Mouse (Mus musculus) hindbrain, postnatal 0 days (tissue): ENCODE measurements at regions not wholly inside any gene's neighbourhood (a gene's known extent, or its start where the extent isn't known, plus 50 kb on each side); places are given as distances from the start of the nearest gene placed in this dataset.

Experiments used
- ATAC-seq: fragments of 200-750 bp; cut with Nextera tagmentation; 2 replicates; pipeline ENCODE4 v1.8.0; 2017; ENCODE audit warnings: mild to moderate bottlenecking, moderate TSS enrichment, moderate library complexity
- DNase-seq: peaks from one replicate; pipeline ENCODE4 v3.0.0-alpha.2; 2015; ENCODE audit warnings: low spot score
- H3K27ac ChIP-seq: fragments of 300-500 bp; sonication (generic); 2 replicates; pipeline ENCODE4 v1.5.1; 2014; ENCODE audit warnings: mild to moderate bottlenecking
- H3K27me3 ChIP-seq: fragments of 300-500 bp; sonication (generic); 2 replicates; pipeline ENCODE4 v1.6.1; 2014; ENCODE audit warnings: low read length, mixed read lengths; ENCODE audit not compliant: insufficient read depth
- H3K36me3 ChIP-seq: fragments of 300-500 bp; sonication (generic); 2 replicates; pipeline ENCODE4 v1.6.1; 2014; ENCODE audit warnings: low read length, mixed read lengths; ENCODE audit not compliant: insufficient read depth
- H3K4me1 ChIP-seq: fragments of 300-500 bp; sonication (generic); 2 replicates; pipeline ENCODE4 v1.6.1; 2014; ENCODE audit warnings: antibody characterized with exemption, low read length, mixed read lengths; ENCODE audit not compliant: insufficient read depth
- H3K4me2 ChIP-seq: fragments of 300-500 bp; sonication (generic); 2 replicates; pipeline ENCODE4 v1.6.1; 2014; ENCODE audit warnings: low read depth, mild to moderate bottlenecking, low read length, moderate library complexity, mixed read lengths
- H3K4me3 ChIP-seq: fragments of 300-500 bp; sonication (generic); 2 replicates; pipeline ENCODE4 v1.5.1; 2014; ENCODE audit warnings: low read length
- H3K9ac ChIP-seq: fragments of 300-500 bp; sonication (generic); replicated peaks from 2 replicates; pipeline ENCODE4 v1.6.1; 2014; ENCODE audit warnings: mild to moderate bottlenecking, low read length, moderate library complexity, mixed read lengths
- H3K9me3 ChIP-seq: fragments of 300-500 bp; sonication (generic); 2 replicates; pipeline ENCODE4 v1.6.1; 2016; ENCODE audit warnings: low read length, mixed read lengths
- CTCF ChIP-seq: IDR thresholded peaks from 2 replicates; pipeline ENCODE4 v1.5.1; 2016; ENCODE audit warnings: antibody characterized with exemption, control low read depth, low read depth
- WGBS: fragments of 180-500 bp; shearing (Covaris S2); extraction: QIAGEN DNeasy Blood & Tissue Kit; methylation state at CpG from one replicate; pipeline ENCODE4 v1.1.7; 2014; 5-methylcytosine and 5-hydroxymethylcytosine counted together

DNA sequence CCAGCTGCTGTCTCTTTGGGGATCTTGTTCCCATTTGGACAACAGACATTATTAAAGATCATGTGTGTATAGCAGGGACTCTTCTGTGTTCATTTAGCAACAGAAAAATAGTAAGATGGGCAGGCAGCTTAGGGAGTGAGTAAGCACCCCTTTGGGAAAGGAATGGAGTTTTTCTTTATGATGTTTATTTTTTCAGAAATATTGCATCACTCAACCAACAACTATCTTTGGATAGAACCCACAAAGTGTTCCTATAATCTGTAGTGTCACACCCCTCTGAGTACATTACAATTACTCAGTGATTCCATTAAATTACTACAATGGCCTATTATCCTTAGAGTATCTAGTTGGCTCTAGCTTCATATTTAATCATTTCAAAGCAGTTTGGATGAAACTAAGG, 237.3 kb upstream of the Slc24a2 start:
- H3K27ac ChIP-seq: no peak overlapping the region
- TF ChIP-seq CTCF: no peak
- H3K36me3 ChIP-seq: no peaks in the 10 kb centered on the region
- H3K27me3 ChIP-seq: no peaks in the 10 kb centered on the region
- no peak overlapping the region for H3K4me3 ChIP-seq
- H3K4me2 ChIP-seq: no peak overlapping the region
- ATAC-seq (no peak), DNase-seq (no peak)
- H3K9ac ChIP-seq: no peak overlapping the region
- 0 out of 2 replicates have a peak, but pooled peaks cover 4% of the 10 kb centered on the region for H3K4me1 ChIP-seq
- no peaks in the 10 kb centered on the region for H3K9me3 ChIP-seq

DNA sequence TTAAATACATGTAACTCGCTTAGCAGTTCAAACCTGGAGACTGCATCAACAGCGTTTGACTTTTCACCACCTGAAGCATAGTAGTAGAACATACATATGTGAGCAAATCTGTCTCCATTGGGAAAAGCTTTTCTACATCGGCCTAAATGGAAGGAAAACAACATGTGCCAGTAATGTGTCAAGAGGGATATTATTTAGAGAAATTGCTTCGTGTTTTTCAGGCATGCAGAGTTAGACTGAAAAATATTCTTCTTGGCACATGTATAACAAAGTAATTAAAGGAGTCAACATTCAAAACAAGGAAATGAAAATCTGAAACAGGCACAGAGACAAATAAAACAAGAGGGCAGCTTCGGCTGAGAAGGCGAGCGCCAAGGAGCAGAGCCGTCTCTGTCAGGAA, 236.7 kb upstream of the Slc24a2 start:
- WGBS: 67% methylated on average over 8 of the region's 8 CpGs
- Histone ChIP-seq H3K9me3 (no peaks in the 10 kb centered on the region), H3K27me3 (no peaks in the 10 kb centered on the region), H3K4me1 (0 out of 2 replicates have a peak, but pooled peaks cover 4% of the 10 kb centered on the region), H3K36me3 (no peaks in the 10 kb centered on the region), H3K27ac (no peak overlapping the region), H3K9ac (no peak overlapping the region), H3K4me2 (no peak overlapping the region), H3K4me3 (no peak overlapping the region)
- DNase-seq (no peak), ATAC-seq (no peak)
- TF ChIP-seq CTCF: no peak

DNA sequence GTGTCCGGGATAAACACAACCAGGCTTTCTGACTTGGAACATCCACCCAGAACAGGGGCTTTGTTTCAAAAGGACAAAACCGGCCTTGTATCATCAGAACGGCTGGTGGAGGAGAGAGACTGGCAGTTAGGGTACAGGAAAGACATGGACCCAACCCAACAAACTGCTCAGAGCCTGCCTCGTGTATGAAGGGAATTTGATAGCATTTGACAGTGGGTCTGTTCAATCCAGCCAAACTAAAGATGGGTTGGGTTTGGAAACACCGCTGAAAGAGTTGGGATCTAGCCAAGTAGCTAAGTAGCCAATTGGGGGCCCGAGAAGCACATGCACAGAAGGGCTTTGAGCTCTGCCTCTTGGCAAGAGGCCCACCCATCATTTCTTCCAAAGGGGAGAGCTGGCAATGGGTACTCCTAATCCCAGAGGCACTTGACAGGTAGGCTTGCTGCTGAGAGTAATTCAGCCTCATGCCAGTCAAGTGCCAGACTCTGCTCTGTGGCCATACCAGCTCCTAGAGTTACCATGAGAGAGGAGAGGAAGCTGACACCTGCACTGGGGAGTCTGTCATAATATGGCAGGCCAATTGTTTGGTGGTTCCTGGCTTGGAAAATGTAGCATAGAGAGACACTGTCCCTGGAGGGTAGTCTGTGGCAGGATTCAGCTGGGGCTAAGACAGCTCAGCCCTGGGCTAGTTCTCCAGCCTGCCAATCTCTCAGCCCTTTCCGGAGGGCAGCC, 231.1 kb upstream of the Slc24a2 start:
- H3K9ac ChIP-seq: no peak overlapping the region
- H3K27me3 ChIP-seq: no peaks in the 10 kb centered on the region
- ATAC-seq (peak; percentile 96), DNase-seq (peak; percentile 94)
- peak overlapping the region; percentile 60 for H3K27ac ChIP-seq
- TF ChIP-seq CTCF: no peak
- H3K36me3 ChIP-seq: no peaks in the 10 kb centered on the region
- H3K9me3 ChIP-seq: no peaks in the 10 kb centered on the region
- H3K4me1 ChIP-seq: no peaks in the 10 kb centered on the region
- WGBS: 30% methylated on average over 7 of the region's 7 CpGs
- H3K4me3 ChIP-seq: no peak overlapping the region
- no peak overlapping the region for H3K4me2 ChIP-seq

DNA sequence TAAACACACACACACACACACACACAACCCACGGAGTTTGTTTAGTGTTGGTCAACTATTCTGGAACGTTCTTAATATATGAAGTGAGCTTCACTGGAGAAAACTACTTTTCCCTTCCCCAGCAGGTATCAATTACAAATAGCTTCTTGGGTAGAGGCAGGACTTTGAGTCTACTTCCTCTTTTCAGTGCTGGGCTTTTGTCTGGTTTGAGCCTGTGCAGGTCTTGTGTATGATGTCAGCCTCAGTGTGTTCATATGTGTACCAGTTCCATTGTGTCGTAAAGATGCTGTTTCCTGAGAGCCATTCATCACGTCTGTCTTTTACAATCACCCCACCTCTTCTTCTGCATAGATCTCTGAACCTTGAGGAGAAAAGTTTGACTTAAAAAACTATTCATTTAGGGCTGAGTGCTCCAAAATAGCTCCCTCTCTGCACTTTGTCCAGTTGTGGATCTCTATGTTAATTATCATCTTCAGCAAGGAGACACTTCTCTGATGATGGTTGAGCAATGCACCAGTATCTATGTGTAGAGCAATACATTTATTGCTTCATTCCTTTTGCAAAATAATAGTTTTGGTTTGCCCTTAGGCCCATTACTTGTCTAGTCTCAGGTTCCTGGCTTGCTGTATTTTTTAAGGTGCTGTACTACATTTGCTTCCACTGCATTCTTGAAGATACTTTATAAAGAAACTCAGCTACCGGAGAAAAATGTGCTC, 225.7 kb upstream of the Slc24a2 start:
- Histone ChIP-seq H3K9ac (no peak overlapping the region), H3K27me3 (no peaks in the 10 kb centered on the region), H3K4me3 (no peak overlapping the region), H3K36me3 (no peaks in the 10 kb centered on the region), H3K4me2 (no peak overlapping the region), H3K4me1 (no peaks in the 10 kb centered on the region), H3K27ac (no peak overlapping the region), H3K9me3 (no peaks in the 10 kb centered on the region)
- no peak for ATAC-seq
- TF ChIP-seq CTCF: no peak
- 92% methylated on average over 5 of the region's 5 CpGs for WGBS
- no peak for DNase-seq

DNA sequence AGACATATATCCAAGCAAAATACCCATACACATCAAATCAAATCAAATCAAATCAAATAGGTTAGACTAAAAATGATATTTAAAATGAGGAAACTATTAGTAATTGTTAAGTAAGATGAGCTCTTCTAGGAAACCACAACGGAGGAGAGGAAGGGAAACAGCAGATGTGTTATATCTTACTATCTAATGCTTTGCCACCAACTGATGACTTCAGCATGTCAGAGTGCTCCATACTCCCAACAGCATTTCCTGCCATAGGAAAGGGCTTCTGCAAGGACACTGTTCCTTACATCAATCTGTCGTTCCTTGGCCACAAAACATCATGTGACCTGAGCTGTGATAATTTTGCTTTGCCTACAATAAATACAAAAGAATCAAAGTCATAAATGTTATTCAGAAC, 221.8 kb upstream of the Slc24a2 start:
- Histone ChIP-seq H3K4me2 (no peak overlapping the region), H3K4me1 (no peaks in the 10 kb centered on the region), H3K9me3 (no peaks in the 10 kb centered on the region), H3K9ac (no peak overlapping the region), H3K27me3 (no peaks in the 10 kb centered on the region), H3K27ac (no peak overlapping the region), H3K4me3 (no peak overlapping the region), H3K36me3 (no peaks in the 10 kb centered on the region)
- ATAC-seq (no peak), DNase-seq (no peak)
- TF ChIP-seq CTCF: no peak
- WGBS: 91% methylated on average over 2 of the region's 2 CpGs

DNA sequence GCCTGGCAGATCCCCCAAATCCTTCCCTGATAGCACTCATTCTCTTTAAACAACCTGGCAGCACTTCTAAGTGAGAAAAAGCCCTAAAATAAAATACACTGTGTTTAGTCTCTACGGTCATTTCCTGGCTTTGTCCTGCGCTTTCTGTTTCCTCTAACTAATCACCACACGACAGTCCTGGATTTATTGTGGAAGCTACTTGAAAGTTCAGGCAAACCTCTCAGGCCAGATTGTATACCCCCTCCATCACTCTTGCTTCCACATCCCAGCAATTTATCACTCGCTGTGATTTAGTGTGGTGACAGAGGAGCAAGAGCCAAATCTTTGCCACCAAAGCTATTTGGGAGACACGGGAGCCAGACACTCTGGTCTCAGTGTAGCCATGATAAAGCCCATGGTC, 221.0 kb upstream of the Slc24a2 start:
- no peak overlapping the region for H3K4me3 ChIP-seq
- H3K27ac ChIP-seq: no peak overlapping the region
- no peaks in the 10 kb centered on the region for H3K27me3 ChIP-seq
- H3K9me3 ChIP-seq: no peaks in the 10 kb centered on the region
- WGBS: 63% methylated on average over 5 of the region's 5 CpGs
- ATAC-seq: no peak
- TF ChIP-seq CTCF: no peak
- no peak for DNase-seq
- H3K36me3 ChIP-seq: no peaks in the 10 kb centered on the region
- H3K4me1 ChIP-seq: no peaks in the 10 kb centered on the region
- no peak overlapping the region for H3K9ac ChIP-seq
- no peak overlapping the region for H3K4me2 ChIP-seq

DNA sequence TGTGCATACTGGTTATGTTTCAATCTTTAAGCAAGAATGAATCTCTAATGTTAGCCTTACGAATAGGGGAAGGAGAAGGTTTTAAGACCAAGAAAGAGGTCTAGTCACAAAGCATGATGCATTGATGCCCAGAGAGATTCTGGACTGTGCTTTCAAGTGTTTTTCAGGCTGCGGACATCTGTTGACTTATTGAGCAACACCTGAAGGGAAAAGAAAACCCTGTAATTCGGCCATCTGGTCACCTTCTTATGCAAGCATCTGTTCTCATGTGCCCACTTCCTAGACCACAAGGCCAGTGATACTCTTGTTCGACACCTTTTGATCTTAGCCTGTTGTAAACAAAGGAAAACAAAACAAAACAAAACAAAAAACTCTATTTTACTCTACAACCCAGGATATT, 218.1 kb upstream of the Slc24a2 start:
- H3K4me3 ChIP-seq: no peak overlapping the region
- H3K27ac ChIP-seq: no peak overlapping the region
- H3K4me2 ChIP-seq: no peak overlapping the region
- DNase-seq (no peak), ATAC-seq (no peak)
- H3K9ac ChIP-seq: no peak overlapping the region
- no peak for TF ChIP-seq CTCF
- H3K4me1 ChIP-seq: no peaks in the 10 kb centered on the region
- H3K27me3 ChIP-seq: no peaks in the 10 kb centered on the region
- WGBS: 87% methylated on average over 4 of the region's 4 CpGs
- no peaks in the 10 kb centered on the region for H3K9me3 ChIP-seq
- no peaks in the 10 kb centered on the region for H3K36me3 ChIP-seq
